Mouse (Mus musculus): ENCODE data around the gene Olfr1150-ps1.

- TF ChIP-seq CTCF (IDR thresholded peaks at IDR 0.05; ENCODE audit: low read depth), result no peak
- no peak for TF ChIP-seq EP300 (IDR thresholded peaks at IDR 0.05; ENCODE audit: low read depth)
Observed at GRCm38 (mm10) chr2:87855562-87855961, 11.8 kb downstream of the Olfr1150-ps1 start, which contains the start of gene Olfr1151.
